Mouse (Mus musculus) stomach, adult 2 months (tissue): Measurements from ENCODE around the gene Efhc1. TPM values are rescaled to one million over a fixed set of nuclear protein-coding genes. Genes with fewer than 3 reads are reported as not detected.

Experiments
- polyA plus RNA-seq: library from polyadenylated mRNA; depleted of rRNA; stranded (reverse); fragments of >200 nt; gene quantifications from 2 replicates; pipeline ENCODE4 v1.2.3, GENCODE M21; 2012; rRNA removed

Gene Efhc1
- polyA plus RNA-seq, result 0.29 and 0.55 TPM in 2 replicates

DNA sequence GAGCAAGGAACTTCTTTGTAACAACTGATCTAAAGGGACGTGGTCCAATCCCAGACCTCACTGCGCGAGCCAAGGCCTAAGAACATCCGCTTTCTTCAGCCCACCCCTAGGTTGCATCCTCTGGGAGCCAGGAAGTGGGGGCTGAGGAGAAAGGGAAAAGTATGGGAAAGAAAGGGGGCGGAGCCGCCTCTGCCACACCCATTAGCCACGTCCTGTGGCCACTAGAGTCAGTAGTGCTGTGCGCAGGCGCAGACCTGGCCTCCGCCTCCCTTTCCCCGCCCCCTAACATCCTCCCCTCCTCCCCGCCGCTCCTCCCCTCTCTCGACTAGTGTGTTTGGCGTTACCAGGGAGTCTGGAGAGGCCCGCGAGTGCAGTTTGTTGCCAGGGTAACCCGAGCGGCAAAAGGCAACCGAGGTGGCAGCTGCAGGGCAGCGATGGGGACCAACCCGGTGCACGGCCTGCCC lies at the start of gene Efhc1:
Gene Efhc1, plus strand, starts transcription at position 327 of the 464 bp plus-strand sequence.

Other genes with a start within 250 kb of the Efhc1 start
- not detected in 2 replicates for gene Il17a, start 220.7 kb upstream of the Efhc1 start, polyA plus RNA-seq
- gene Il17f, start 161.0 kb upstream of the Efhc1 start, polyA plus RNA-seq, result not detected in 2 replicates
- 2.9 and 4.2 TPM in 2 replicates for gene Mcm3, start 131.3 kb upstream of the Efhc1 start, polyA plus RNA-seq
- gene Paqr8, start 61.0 kb upstream of the Efhc1 start, polyA plus RNA-seq, result 37.3 and 41.6 TPM in 2 replicates
- gene Tram2, start 127.6 kb downstream of the Efhc1 start, polyA plus RNA-seq, result 1.6 and 1.7 TPM in 2 replicates